Mouse (Mus musculus) lung, embryonic 15.5 days (tissue): ENCODE results near the gene Poc5. TPM values are rescaled to one million over a fixed set of nuclear protein-coding genes. Genes with fewer than 3 reads are reported as not detected.

Experiments used
- ATAC-seq: fragments of 200-750 bp; cut with Nextera tagmentation; 2 replicates; pipeline ENCODE4 v1.8.0; 2017; ENCODE audit warnings: moderate number of reproducible peaks, borderline replicate concordance; ENCODE audit not compliant: low FRiP score, low TSS enrichment; ENCODE audit errors: extremely low read depth
- H3K27ac ChIP-seq: fragments of 300-500 bp; sonication (generic); 2 replicates; pipeline ENCODE4 v1.5.1; 2015; ENCODE audit warnings: moderate library complexity, mild to moderate bottlenecking, inconsistent platforms
- H3K27me3 ChIP-seq: fragments of 300-500 bp; sonication (generic); 2 replicates; pipeline ENCODE4 v1.6.1; 2015; ENCODE audit warnings: inconsistent platforms
- H3K36me3 ChIP-seq: fragments of 300-500 bp; sonication (generic); 2 replicates; pipeline ENCODE4 v1.6.1; 2015; ENCODE audit warnings: inconsistent platforms
- H3K4me1 ChIP-seq: fragments of 300-500 bp; sonication (generic); 2 replicates; pipeline ENCODE4 v1.6.1; 2015; ENCODE audit warnings: inconsistent platforms
- H3K4me2 ChIP-seq: fragments of 300-500 bp; sonication (generic); 2 replicates; pipeline ENCODE4 v1.6.1; 2015; ENCODE audit warnings: inconsistent platforms, mild to moderate bottlenecking, moderate library complexity
- H3K4me3 ChIP-seq: fragments of 300-500 bp; sonication (generic); 2 replicates; pipeline ENCODE4 v1.5.1; 2015; ENCODE audit warnings: mild to moderate bottlenecking, inconsistent platforms
- H3K9ac ChIP-seq: fragments of 300-500 bp; sonication (generic); 2 replicates; pipeline ENCODE4 v1.6.1; 2015; ENCODE audit warnings: inconsistent platforms
- H3K9me3 ChIP-seq: fragments of 300-500 bp; sonication (generic); 2 replicates; pipeline ENCODE4 v1.6.1; 2016; ENCODE audit warnings: inconsistent platforms
- WGBS: fragments of 180-500 bp; shearing (Covaris S2); methylation state at CpG from one replicate; pipeline ENCODE4 v1.1.7; 2015; 5-methylcytosine and 5-hydroxymethylcytosine counted together
- polyA plus RNA-seq: library from polyadenylated mRNA; unstranded; fragments of >200 nt; fragmentation: Nextera tagmentation; extraction: Ambion mirVana; gene quantifications from 2 replicates; pipeline ENCODE4 v1.2.1, GENCODE M21; 2015

The Poc5 gene
- polyA plus RNA-seq, 1 experiment from 2014 or later = 20.8 TPM

- Histone ChIP-seq H3K36me3 (peaks cover 79% of the 10 kb centered on the region), H3K4me2 (no peak overlapping the region), H3K4me1 (no peaks in the 10 kb centered on the region), H3K27me3 (no peaks in the 10 kb centered on the region), H3K27ac (no peak overlapping the region), H3K4me3 (no peak overlapping the region), H3K9ac (no peak overlapping the region), H3K9me3 (no peaks in the 10 kb centered on the region)
- 62% methylated on average over 4 of the region's 4 CpGs for WGBS
- peak; percentile 19; the same call in 1 of the 2 replicates for ATAC-seq
These were observed 18.9 kb downstream of the Poc5 start for GRCm38 (mm10) chr13:96407040-96407439.

GRCm38 (mm10) chr13:96408786-96409185 lies 20.7 kb downstream of the Poc5 start:
- no peaks in the 10 kb centered on the region for H3K27me3 ChIP-seq
- no peak overlapping the region for H3K9ac ChIP-seq
- ATAC-seq = no peak
- H3K27ac ChIP-seq = no peak overlapping the region
- WGBS = 89% methylated on average over 1 of the region's 1 CpGs
- H3K4me1 ChIP-seq = no peaks in the 10 kb centered on the region
- H3K4me2 ChIP-seq = no peak overlapping the region
- H3K9me3 ChIP-seq = no peaks in the 10 kb centered on the region
- peaks cover 64% of the 10 kb centered on the region for H3K36me3 ChIP-seq
- no peak overlapping the region for H3K4me3 ChIP-seq

GRCm38 (mm10) chr13:96414384-96414783 lies 26.3 kb downstream of the Poc5 start:
- H3K9me3 ChIP-seq = no peaks in the 10 kb centered on the region
- H3K4me2 ChIP-seq = no peak overlapping the region
- H3K4me3 ChIP-seq = no peak overlapping the region
- H3K27ac ChIP-seq = no peak overlapping the region
- ATAC-seq = no peak
- WGBS = 75% methylated on average over 6 of the region's 6 CpGs
- H3K36me3 ChIP-seq = peaks cover 38% of the 10 kb centered on the region
- H3K9ac ChIP-seq = no peak overlapping the region
- no peaks in the 10 kb centered on the region for H3K27me3 ChIP-seq
- H3K4me1 ChIP-seq = no peaks in the 10 kb centered on the region

GRCm38 (mm10) chr13:96416380-96416779 lies 28.3 kb downstream of the Poc5 start:
- no peaks in the 10 kb centered on the region for H3K4me1 ChIP-seq
- H3K27ac ChIP-seq = no peak overlapping the region
- H3K9ac ChIP-seq = no peak overlapping the region
- WGBS = 87% methylated on average over 8 of the region's 8 CpGs
- H3K36me3 ChIP-seq = peaks cover 23% of the 10 kb centered on the region
- H3K4me2 ChIP-seq = no peak overlapping the region
- ATAC-seq = no peak
- H3K9me3 ChIP-seq = no peaks in the 10 kb centered on the region
- H3K4me3 ChIP-seq = no peak overlapping the region
- no peaks in the 10 kb centered on the region for H3K27me3 ChIP-seq

DNA sequence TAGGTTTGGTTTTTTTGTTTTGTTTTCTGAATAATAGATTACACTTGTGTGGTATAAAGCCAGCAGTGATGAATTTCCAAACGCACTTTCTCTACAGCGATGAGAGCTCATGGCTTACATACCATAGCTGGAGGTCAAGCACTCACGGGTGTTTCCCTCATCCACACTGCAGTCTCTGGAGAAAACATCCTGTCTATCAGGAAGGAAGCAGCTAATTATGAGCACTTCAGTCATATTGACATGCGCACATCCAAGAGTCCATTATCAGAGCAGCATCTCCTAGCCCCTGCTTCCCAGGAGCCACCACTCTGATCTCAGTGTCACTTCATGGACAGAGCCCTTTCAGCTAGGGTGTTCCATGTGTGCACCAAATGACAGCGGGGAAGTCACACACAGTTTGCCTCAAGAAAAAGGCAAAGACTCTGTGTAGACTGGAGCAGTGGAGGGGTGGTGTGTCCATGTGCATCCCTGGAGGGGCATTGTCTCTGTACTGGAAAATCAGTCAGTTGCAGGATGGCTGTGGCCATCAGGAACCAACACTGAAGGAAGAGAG lies 29.2 kb downstream of the Poc5 start:
- ATAC-seq = no peak
- Histone ChIP-seq H3K4me3 (no peak overlapping the region), H3K4me1 (no peaks in the 10 kb centered on the region), H3K27ac (peak overlapping the region; percentile 3), H3K9ac (no peak overlapping the region), H3K27me3 (no peaks in the 10 kb centered on the region), H3K9me3 (no peaks in the 10 kb centered on the region), H3K36me3 (peaks cover 21% of the 10 kb centered on the region), H3K4me2 (no peak overlapping the region)
- 58% methylated on average over 5 of the region's 5 CpGs for WGBS

DNA sequence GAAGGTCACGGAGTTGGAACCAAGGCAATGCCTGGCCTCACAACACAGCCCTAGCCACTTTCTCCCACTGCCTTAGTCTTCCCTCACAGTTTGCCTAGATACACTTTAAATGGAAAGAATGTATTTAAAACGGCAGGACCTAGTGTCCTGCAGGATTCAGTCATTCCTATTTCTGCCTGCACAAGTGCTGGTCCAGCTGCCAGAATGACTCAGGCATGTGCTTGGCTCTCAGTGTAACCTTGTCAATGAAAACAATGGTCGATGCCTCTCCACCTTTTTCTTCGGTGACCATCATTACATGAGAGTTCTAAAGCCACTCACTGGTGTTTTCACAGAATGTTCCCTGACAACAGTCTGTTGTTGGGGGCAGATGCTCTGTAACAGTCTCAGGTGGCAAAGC lies 30.4 kb downstream of the Poc5 start:
- Histone ChIP-seq H3K9ac (no peak overlapping the region), H3K4me3 (no peak overlapping the region), H3K4me2 (no peak overlapping the region), H3K4me1 (no peaks in the 10 kb centered on the region), H3K27ac (no peak overlapping the region), H3K9me3 (no peaks in the 10 kb centered on the region), H3K27me3 (no peaks in the 10 kb centered on the region), H3K36me3 (peaks cover 21% of the 10 kb centered on the region)
- ATAC-seq = no peak
- 87% methylated on average over 4 of the region's 4 CpGs for WGBS

DNA sequence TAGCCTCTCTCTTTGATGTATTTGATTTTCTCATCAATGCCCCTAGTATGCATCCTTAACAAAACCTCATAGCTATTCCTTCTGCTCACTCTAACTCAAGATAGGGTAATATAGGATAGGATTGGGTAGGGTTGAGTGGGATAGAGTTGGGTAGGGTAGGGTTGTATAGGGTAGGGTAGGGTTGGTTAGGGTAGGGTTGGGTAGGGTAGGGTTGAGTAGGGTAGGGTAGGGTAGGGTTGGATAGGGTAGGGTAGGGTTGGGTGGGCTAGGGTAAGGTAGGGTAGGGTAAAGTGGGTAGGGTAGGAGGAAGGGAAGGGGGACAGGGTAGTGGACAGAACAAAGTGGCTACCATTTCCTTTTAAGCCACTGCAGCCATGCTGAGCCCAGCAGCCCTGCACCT lies 33.1 kb downstream of the Poc5 start:
- Histone ChIP-seq H3K9me3 (no peaks in the 10 kb centered on the region), H3K27me3 (no peaks in the 10 kb centered on the region), H3K4me3 (no peak overlapping the region), H3K36me3 (peaks cover 7% of the 10 kb centered on the region), H3K27ac (no peak overlapping the region), H3K9ac (no peak overlapping the region), H3K4me1 (no peaks in the 10 kb centered on the region), H3K4me2 (no peak overlapping the region)
- ATAC-seq = no peak

DNA sequence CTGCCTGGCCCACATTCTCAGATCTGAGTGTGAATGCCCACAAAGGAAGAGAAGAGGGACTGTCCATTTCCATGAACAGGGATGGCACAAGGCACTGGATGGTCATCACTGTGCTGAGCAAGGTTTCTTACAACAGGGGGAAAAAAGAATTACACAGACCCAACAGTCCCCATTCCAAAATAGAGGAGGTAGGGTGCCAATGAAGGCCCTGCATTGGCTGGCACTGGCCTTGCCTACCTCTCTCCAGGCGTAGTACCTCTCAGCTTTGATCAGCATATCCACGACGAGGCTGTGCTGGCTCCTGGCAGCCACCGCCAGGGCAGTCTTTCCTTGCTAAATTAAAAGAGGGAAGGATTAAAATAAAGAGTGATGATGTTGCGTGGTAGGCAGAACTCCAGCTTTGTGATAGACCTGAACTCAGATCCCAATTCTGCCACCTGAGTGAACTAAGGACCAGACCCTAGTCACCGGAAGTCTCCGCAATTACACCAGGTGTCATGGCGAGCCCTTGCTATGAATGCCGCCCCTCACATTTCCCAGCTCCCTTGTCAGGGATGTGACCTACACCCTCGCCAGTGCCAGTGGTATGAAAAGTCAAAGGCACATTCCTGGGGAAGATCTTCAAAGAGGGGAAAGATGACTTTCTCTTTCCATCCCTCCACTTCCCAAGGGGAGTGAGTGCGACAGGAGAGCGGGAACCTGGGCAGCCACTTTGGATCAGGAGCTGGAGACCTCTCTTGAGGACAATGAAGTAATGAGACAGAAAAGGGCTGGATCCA lies 36.6 kb downstream of the Poc5 start:
- Histone ChIP-seq H3K36me3 (no peaks in the 10 kb centered on the region), H3K27ac (no peak overlapping the region), H3K4me1 (no peaks in the 10 kb centered on the region), H3K9ac (no peak overlapping the region), H3K27me3 (no peaks in the 10 kb centered on the region), H3K4me3 (no peak overlapping the region), H3K4me2 (no peak overlapping the region), H3K9me3 (no peaks in the 10 kb centered on the region)
- no peak for ATAC-seq
- WGBS = 91% methylated on average over 12 of the region's 12 CpGs

GRCm38 (mm10) chr13:96426044-96426443 lies 38.0 kb downstream of the Poc5 start:
- Histone ChIP-seq H3K27ac (no peak overlapping the region), H3K4me3 (no peak overlapping the region), H3K4me2 (no peak overlapping the region), H3K9me3 (no peaks in the 10 kb centered on the region), H3K36me3 (no peaks in the 10 kb centered on the region), H3K27me3 (no peaks in the 10 kb centered on the region), H3K4me1 (no peaks in the 10 kb centered on the region), H3K9ac (no peak overlapping the region)
- 61% methylated on average over 3 of the region's 3 CpGs for WGBS
- ATAC-seq = no peak

DNA sequence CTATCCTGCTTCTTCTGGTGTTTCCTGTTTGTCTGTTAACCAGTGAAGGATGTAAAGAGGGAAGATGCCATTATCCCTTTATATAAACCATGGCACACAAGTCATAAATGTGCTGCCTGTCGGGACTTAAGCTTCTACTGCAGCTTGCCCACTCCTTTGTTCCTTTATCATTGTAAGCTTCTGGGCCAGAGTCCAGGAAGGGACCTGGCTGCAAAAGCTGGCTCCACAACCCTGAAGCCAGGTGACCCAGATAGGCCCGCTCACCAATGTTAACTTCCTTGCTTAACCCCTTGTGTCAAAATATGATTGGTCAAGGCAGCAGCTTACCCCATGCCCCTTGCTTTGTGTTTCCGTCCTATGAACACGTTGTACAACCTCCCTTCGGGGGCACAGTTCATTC lies 40.4 kb downstream of the Poc5 start:
- Histone ChIP-seq H3K9me3 (no peaks in the 10 kb centered on the region), H3K9ac (no peak overlapping the region), H3K36me3 (no peaks in the 10 kb centered on the region), H3K27me3 (no peaks in the 10 kb centered on the region), H3K4me2 (no peak overlapping the region), H3K4me3 (no peak overlapping the region), H3K27ac (no peak overlapping the region), H3K4me1 (peaks cover 18% of the 10 kb centered on the region)
- WGBS = 68% methylated on average over 5 of the region's 5 CpGs
- no peak for ATAC-seq

DNA sequence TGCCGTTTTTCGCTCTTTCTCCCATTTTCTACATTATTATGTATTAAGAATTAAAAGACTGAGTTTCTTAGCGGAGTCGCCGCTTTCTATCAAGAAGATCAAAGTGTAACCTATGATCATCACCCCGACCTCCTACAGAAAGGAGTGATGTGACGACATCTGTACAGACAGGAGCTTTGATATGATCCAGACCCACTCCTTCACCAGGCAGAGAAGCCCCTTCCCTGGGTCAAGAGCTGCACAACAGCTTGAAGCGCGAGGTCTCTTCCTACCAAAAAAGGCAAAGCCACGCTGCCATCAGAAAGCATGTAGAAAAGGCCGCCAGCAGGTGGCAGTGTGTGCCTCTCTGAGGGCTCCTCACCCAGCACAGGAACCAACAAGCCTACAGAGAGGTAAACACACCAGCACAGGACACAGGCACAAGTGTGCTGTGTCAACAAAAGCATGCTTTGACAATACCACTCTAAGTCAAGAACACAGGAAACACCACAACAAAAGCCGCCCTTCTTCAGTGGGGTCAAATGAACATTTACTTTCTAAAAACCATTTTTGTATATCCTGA lies 43.6 kb downstream of the Poc5 start:
- Histone ChIP-seq H3K4me1 (peaks cover 42% of the 10 kb centered on the region), H3K27me3 (no peaks in the 10 kb centered on the region), H3K4me3 (no peak overlapping the region), H3K27ac (no peak overlapping the region), H3K4me2 (no peak overlapping the region; the same call in 1 of the 2 replicates), H3K9ac (no peak overlapping the region), H3K9me3 (no peaks in the 10 kb centered on the region), H3K36me3 (no peaks in the 10 kb centered on the region)
- 31% methylated on average over 12 of the region's 12 CpGs for WGBS
- peak; percentile 60; the same call in 1 of the 2 replicates for ATAC-seq

DNA sequence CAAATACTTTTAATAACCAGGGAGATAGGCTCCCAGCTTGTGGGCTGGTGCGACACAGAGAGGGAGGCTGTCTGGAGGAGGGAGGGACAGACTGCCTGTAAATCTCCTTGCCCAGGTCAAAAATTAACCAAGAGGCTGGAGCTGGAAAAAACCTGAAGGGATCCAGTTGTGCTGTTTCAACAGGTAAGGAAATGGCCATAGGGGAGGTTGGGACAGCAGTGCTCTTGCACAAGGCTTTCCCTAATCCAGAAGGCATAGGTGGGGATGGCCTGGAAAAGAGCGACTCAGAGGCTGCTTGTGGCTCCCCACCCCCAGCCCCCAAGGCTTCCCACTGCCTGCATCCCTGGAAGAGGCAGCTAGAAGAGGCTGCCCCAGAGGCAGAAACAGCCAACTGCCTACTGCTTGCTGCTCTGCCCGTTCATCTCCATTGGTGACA lies 44.3 kb downstream of the Poc5 start:
- Histone ChIP-seq H3K4me3 (no peak overlapping the region), H3K9ac (no peak overlapping the region), H3K27ac (no peak overlapping the region), H3K27me3 (no peaks in the 10 kb centered on the region), H3K4me1 (peaks cover 43% of the 10 kb centered on the region), H3K36me3 (no peaks in the 10 kb centered on the region), H3K9me3 (no peaks in the 10 kb centered on the region), H3K4me2 (no peak overlapping the region)
- 50% methylated on average over 3 of the region's 3 CpGs for WGBS
- ATAC-seq = no peak
